Mouse (Mus musculus): Measurements from ENCODE around the gene Cdx2. TPM values are rescaled to one million over a fixed set of nuclear protein-coding genes. Genes with fewer than 3 reads are reported as not detected.
A peak's percentile ranks its signal among the peaks of the same experiment; 100 is the strongest.

Gene Cdx2
- polyA plus RNA-seq, 1 experiment = not detected

GRCm38 (mm10) chr5:147302141-147302540 lies 4.9 kb downstream of the Cdx2 start:
- Histone ChIP-seq H3K79me2 (ENCODE audit: control insufficient read depth, insufficient read depth) (no peaks in the 10 kb centered on the region), H3K36me3 (ENCODE audit: control insufficient read depth, insufficient read depth) (no peaks in the 10 kb centered on the region), H3K4me3 (ENCODE audit: insufficient read depth, poor library complexity, severe bottlenecking) (no peak overlapping the region), H3ac (ENCODE audit: control insufficient read depth, insufficient read length, low read depth) (no peak overlapping the region), H3K79me3 (ENCODE audit: low read depth) (no peaks in the 10 kb centered on the region), H3K27me3 (ENCODE audit: control insufficient read depth, insufficient read depth, insufficient read length) (peaks cover 77% of the 10 kb centered on the region)
- TF ChIP-seq MYOD1 (IDR thresholded peaks at IDR 0.05; ENCODE audit: control insufficient read depth, insufficient read length, low read depth) (no peak), MYOG (IDR thresholded peaks at IDR 0.05; ENCODE audit: control insufficient read depth, extremely low read depth, insufficient read length) (no peak), USF1 (IDR thresholded peaks at IDR 0.05; ENCODE audit: low read depth) (no peak), CTCF (IDR thresholded peaks at IDR 0.05; ENCODE audit: control insufficient read depth, insufficient read depth, insufficient read length) (no peak), MAX (IDR thresholded peaks at IDR 0.05) (no peak), CEBPB (IDR thresholded peaks at IDR 0.05; ENCODE audit: low read depth) (no peak), FOSL1 (IDR thresholded peaks at IDR 0.05; ENCODE audit: insufficient read depth, low read length, poor library complexity, severe bottlenecking) (no peak)

GRCm38 (mm10) chr5:147301781-147302070 lies 5.3 kb downstream of the Cdx2 start:
- Histone ChIP-seq H3K27me3 (ENCODE audit: control insufficient read depth, insufficient read depth, insufficient read length) (peaks cover 73% of the 10 kb centered on the region), H3ac (ENCODE audit: control insufficient read depth, insufficient read length, low read depth) (no peak overlapping the region), H3K4me3 (ENCODE audit: insufficient read depth, poor library complexity, severe bottlenecking) (no peak overlapping the region), H3K79me3 (ENCODE audit: low read depth) (no peaks in the 10 kb centered on the region), H3K36me3 (ENCODE audit: control insufficient read depth, insufficient read depth) (no peaks in the 10 kb centered on the region), H3K79me2 (ENCODE audit: control insufficient read depth, insufficient read depth) (no peaks in the 10 kb centered on the region)
- TF ChIP-seq FOSL1 (IDR thresholded peaks at IDR 0.05; ENCODE audit: insufficient read depth, low read length, poor library complexity, severe bottlenecking) (no peak), CEBPB (IDR thresholded peaks at IDR 0.05; ENCODE audit: low read depth) (no peak)

GRCm38 (mm10) chr5:147300917-147301780 lies 5.9 kb downstream of the Cdx2 start:
- Histone ChIP-seq H3K27me3 (ENCODE audit: control insufficient read depth, insufficient read depth, insufficient read length) (peaks cover 67% of the 10 kb centered on the region), H3K36me3 (ENCODE audit: control insufficient read depth, insufficient read depth) (no peaks in the 10 kb centered on the region), H3K4me3 (ENCODE audit: insufficient read depth, poor library complexity, severe bottlenecking) (no peak overlapping the region), H3K79me3 (ENCODE audit: low read depth) (no peaks in the 10 kb centered on the region), H3K79me2 (ENCODE audit: control insufficient read depth, insufficient read depth) (no peaks in the 10 kb centered on the region), H3ac (ENCODE audit: control insufficient read depth, insufficient read length, low read depth) (no peak overlapping the region)
- TF ChIP-seq FOSL1 (IDR thresholded peaks at IDR 0.05; ENCODE audit: insufficient read depth, low read length, poor library complexity, severe bottlenecking) (no peak), MYOG (IDR thresholded peaks at IDR 0.05; ENCODE audit: control insufficient read depth, extremely low read depth, insufficient read length) (no peak), MYOD1 (IDR thresholded peaks at IDR 0.05; ENCODE audit: control insufficient read depth, insufficient read length, low read depth) (no peak), CEBPB (IDR thresholded peaks at IDR 0.05; ENCODE audit: low read depth) (no peak), USF1 (IDR thresholded peaks at IDR 0.05; ENCODE audit: low read depth) (no peak), CTCF (IDR thresholded peaks at IDR 0.05; ENCODE audit: control insufficient read depth, insufficient read depth, insufficient read length) (no peak), MAX (IDR thresholded peaks at IDR 0.05) (no peak)

- no peak overlapping the region for H3K4me3 ChIP-seq (ENCODE audit: insufficient read depth, poor library complexity, severe bottlenecking)
- H3K79me3 ChIP-seq (ENCODE audit: low read depth) = no peaks in the 10 kb centered on the region
- no peaks in the 10 kb centered on the region for H3K36me3 ChIP-seq (ENCODE audit: control insufficient read depth, insufficient read depth)
- TF ChIP-seq USF1 (IDR thresholded peaks at IDR 0.05; ENCODE audit: low read depth) = no peak
- H3ac ChIP-seq (ENCODE audit: control insufficient read depth, insufficient read length, low read depth) = no peak overlapping the region
- H3K27me3 ChIP-seq (ENCODE audit: control insufficient read depth, insufficient read depth, insufficient read length) = peaks cover 55% of the 10 kb centered on the region
- H3K79me2 ChIP-seq (ENCODE audit: control insufficient read depth, insufficient read depth) = no peaks in the 10 kb centered on the region
These were observed 7.1 kb downstream of the Cdx2 start for GRCm38 (mm10) chr5:147300001-147300363.

- H3K27me3 ChIP-seq (ENCODE audit: control insufficient read depth, insufficient read depth, insufficient read length) = peaks cover 50% of the 10 kb centered on the region
- H3K4me3 ChIP-seq (ENCODE audit: insufficient read depth, poor library complexity, severe bottlenecking) = no peak overlapping the region
- no peak for TF ChIP-seq MAX (IDR thresholded peaks at IDR 0.05)
- TF ChIP-seq CTCF (IDR thresholded peaks at IDR 0.05; ENCODE audit: control insufficient read depth, insufficient read depth, insufficient read length) = peak; percentile 29
- TF ChIP-seq CEBPB (IDR thresholded peaks at IDR 0.05; ENCODE audit: low read depth) = no peak
- no peak for TF ChIP-seq FOSL1 (IDR thresholded peaks at IDR 0.05; ENCODE audit: insufficient read depth, low read length, poor library complexity, severe bottlenecking)
- TF ChIP-seq MYOD1 (IDR thresholded peaks at IDR 0.05; ENCODE audit: control insufficient read depth, insufficient read length, low read depth) = no peak
- H3K36me3 ChIP-seq (ENCODE audit: control insufficient read depth, insufficient read depth) = no peaks in the 10 kb centered on the region
- H3ac ChIP-seq (ENCODE audit: control insufficient read depth, insufficient read length, low read depth) = no peak overlapping the region
- H3K79me3 ChIP-seq (ENCODE audit: low read depth) = no peaks in the 10 kb centered on the region
- H3K79me2 ChIP-seq (ENCODE audit: control insufficient read depth, insufficient read depth) = no peaks in the 10 kb centered on the region
These were observed 7.6 kb downstream of the Cdx2 start for GRCm38 (mm10) chr5:147299255-147300000.

GRCm38 (mm10) chr5:147297249-147297648 lies 9.8 kb downstream of the Cdx2 start:
- H3ac ChIP-seq (ENCODE audit: control insufficient read depth, insufficient read length, low read depth) = no peak overlapping the region
- H3K79me2 ChIP-seq (ENCODE audit: control insufficient read depth, insufficient read depth) = no peaks in the 10 kb centered on the region
- H3K27me3 ChIP-seq (ENCODE audit: control insufficient read depth, insufficient read depth, insufficient read length) = peaks cover 28% of the 10 kb centered on the region
- H3K79me3 ChIP-seq (ENCODE audit: low read depth) = no peaks in the 10 kb centered on the region
- H3K36me3 ChIP-seq (ENCODE audit: control insufficient read depth, insufficient read depth) = no peaks in the 10 kb centered on the region
- TF ChIP-seq MAX (IDR thresholded peaks at IDR 0.05) (no peak), USF1 (IDR thresholded peaks at IDR 0.05; ENCODE audit: low read depth) (no peak), MYOD1 (IDR thresholded peaks at IDR 0.05; ENCODE audit: control insufficient read depth, insufficient read length, low read depth) (no peak), CTCF (IDR thresholded peaks at IDR 0.05; ENCODE audit: control insufficient read depth, insufficient read depth, insufficient read length) (no peak), FOSL1 (IDR thresholded peaks at IDR 0.05; ENCODE audit: insufficient read depth, low read length, poor library complexity, severe bottlenecking) (no peak), MYOG (IDR thresholded peaks at IDR 0.05; ENCODE audit: control insufficient read depth, extremely low read depth, insufficient read length) (no peak), CEBPB (IDR thresholded peaks at IDR 0.05; ENCODE audit: low read depth) (no peak)
- H3K4me3 ChIP-seq (ENCODE audit: insufficient read depth, poor library complexity, severe bottlenecking) = no peak overlapping the region
